Mouse (Mus musculus) embryonic fibroblast, embryonic 13.5 days (primary cell): ENCODE data around the gene Chchd6.

Experiments
- CTCF ChIP-seq: IDR thresholded peaks from 2 replicates; pipeline ENCODE4 v1.5.1; 2011; ENCODE audit warnings: mild to moderate bottlenecking, control low read depth, low read length, moderate library complexity, borderline replicate concordance; ENCODE audit not compliant: insufficient read depth
- POLR2A ChIP-seq: IDR thresholded peaks from 2 replicates; pipeline ENCODE4 v1.6.1; 2011; ENCODE audit warnings: low read depth, mild to moderate bottlenecking, control low read depth, low read length, moderate library complexity

DNA sequence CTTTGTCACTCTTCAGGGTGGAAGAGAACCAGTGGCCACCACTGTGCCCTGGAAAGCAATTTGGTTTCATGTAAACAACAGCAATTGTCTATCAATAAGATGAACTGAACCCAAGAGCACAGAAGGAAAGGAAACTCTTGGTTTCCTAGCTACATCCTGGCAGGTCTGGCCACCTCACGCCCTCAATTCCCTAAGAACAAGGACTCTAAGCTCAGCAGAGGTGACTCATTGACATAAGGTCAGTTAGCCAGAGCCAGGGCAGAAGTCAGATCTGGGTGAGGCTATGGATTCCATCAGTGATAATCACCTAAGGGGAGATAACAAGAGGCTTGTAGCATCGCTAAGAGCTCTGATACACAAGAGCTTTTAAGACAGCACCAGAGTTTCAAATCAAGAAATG, 137.9 kb downstream of the Chchd6 start:
- TF ChIP-seq CTCF (no peak), POLR2A (no peak)
